Mouse (Mus musculus): ENCODE results near the gene Chil1.

- TF ChIP-seq CTCF (IDR thresholded peaks at IDR 0.05; ENCODE audit: borderline replicate concordance, extremely low read depth, insufficient read depth, insufficient read length) (no peak), POLR2A (IDR thresholded peaks at IDR 0.05; ENCODE audit: borderline replicate concordance, extremely low read depth, insufficient read depth, insufficient read length, poor library complexity, severe bottlenecking) (no peak)
Observed at GRCm38 (mm10) chr1:134192024-134192423, 10.0 kb downstream of the Chil1 start.

Measured in brain, embryonic 14.5 days (tissue).